13 mouse cellular contexts compared by ENCODE assay signal in the genomic region with DNA sequence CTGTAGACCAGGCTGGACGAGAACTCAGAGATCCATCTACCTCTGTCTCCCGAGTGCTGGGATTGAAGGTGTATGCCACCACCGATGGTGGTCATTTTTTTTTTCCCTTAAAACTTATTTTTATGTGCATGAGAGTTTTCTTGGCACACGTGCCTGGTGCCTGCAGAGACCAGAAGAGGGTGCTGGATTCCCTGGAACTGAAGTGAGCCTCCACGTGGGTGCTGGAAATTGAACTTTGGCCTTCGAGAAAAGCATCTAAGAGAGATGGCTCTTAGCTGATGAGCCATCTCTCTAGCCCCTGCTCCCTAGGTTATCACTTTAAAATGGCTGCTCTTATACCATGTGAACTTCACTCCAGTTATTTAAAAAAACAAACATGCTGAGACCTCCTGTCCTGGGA.
"Had no signal": no experiment of that assay in that cellular context is flagged by ENCODE, and none has a peak within 500 bp of the region (broad histone marks: within the 10 kb centered on the region; RNA-seq: fewer than 3 reads in every experiment).

No protein-coding gene starts in this region.

- H3K27me3 ChIP-seq: intestine, embryonic 15.5 days; limb, embryonic 15.5 days; midbrain, embryonic 12.5 days; neural tube, embryonic 13.5 days had no signal

- ATAC-seq: intestine, embryonic 15.5 days; midbrain, embryonic 16.5 days had no signal

- DNase-seq: lung, adult 18-20 months; retina, postnatal 1 day; right cerebral cortex, postnatal 4 days; spleen, adult 18-20 months; thymus, adult 2 months; thymus, postnatal 25 days had no signal

- H3K9me3 ChIP-seq: intestine, embryonic 15.5 days; limb, embryonic 15.5 days; midbrain, embryonic 12.5 days; neural tube, embryonic 13.5 days had no signal

- H3K9ac ChIP-seq: intestine, embryonic 15.5 days; limb, embryonic 15.5 days; liver, embryonic 14.5 days; midbrain, embryonic 12.5 days; neural tube, embryonic 13.5 days had no signal

- H3K4me3 ChIP-seq: intestine, embryonic 15.5 days; left cerebral cortex, adult 2 months; limb, embryonic 15.5 days; midbrain, embryonic 12.5 days; neural tube, embryonic 13.5 days had no signal

- H3K36me3 ChIP-seq: intestine, embryonic 15.5 days; limb, embryonic 15.5 days; midbrain, embryonic 12.5 days; neural tube, embryonic 13.5 days had no signal

- H3K27ac ChIP-seq: intestine, embryonic 15.5 days; left cerebral cortex, adult 2 months; limb, embryonic 15.5 days; liver, embryonic 14.5 days; midbrain, embryonic 12.5 days; neural tube, embryonic 13.5 days had no signal

- H3K4me2 ChIP-seq: intestine, embryonic 15.5 days; limb, embryonic 15.5 days; midbrain, embryonic 12.5 days; neural tube, embryonic 13.5 days had no signal

- H3K4me1 ChIP-seq: midbrain, embryonic 12.5 days had no signal
